Mouse (Mus musculus) thymus, postnatal 25 days (tissue): ENCODE data around the gene Dock2.

ENCODE experiments used
- DNase-seq: peaks from one replicate; pipeline ENCODE4 v3.0.0; 2022

Gene Dock2

GRCm38 (mm10) chr11:34406850-34407249 lies 376.8 kb downstream of the Dock2 start:
- DNase-seq: no peak

DNA sequence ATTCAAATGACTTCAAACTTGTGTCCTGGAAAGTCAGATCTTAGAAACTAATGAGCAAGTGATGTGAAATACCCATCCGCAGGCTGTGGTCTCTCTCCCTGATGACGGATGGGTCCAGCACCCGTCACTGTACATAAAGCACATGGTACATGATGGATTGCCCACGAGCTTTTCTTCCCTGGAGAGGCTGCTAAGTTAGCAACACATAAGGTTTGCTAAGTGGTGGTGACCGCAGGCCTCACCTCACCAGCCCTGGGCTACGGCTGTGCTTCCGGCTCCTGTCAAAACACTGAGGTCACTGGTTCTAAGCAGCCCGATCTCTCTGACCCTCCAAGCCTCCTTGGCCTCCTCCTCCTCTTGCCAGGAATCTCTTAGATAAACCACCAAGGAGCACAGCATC lies 377.4 kb downstream of the Dock2 start:
- no peak for DNase-seq

- no peak for DNase-seq
Measured at GRCm38 (mm10) chr11:34405311-34405710, 378.4 kb downstream of the Dock2 start.

- DNase-seq: no peak
Measured at GRCm38 (mm10) chr11:34401343-34401742, 382.3 kb downstream of the Dock2 start.

- DNase-seq: no peak
Measured at GRCm38 (mm10) chr11:34398555-34398954, 385.1 kb downstream of the Dock2 start.

- no peak for DNase-seq
Measured at GRCm38 (mm10) chr11:34397661-34398060, 386.0 kb downstream of the Dock2 start.

- DNase-seq: no peak
Measured at GRCm38 (mm10) chr11:34395802-34396201, 387.9 kb downstream of the Dock2 start.

GRCm38 (mm10) chr11:34392105-34392504 lies 391.6 kb downstream of the Dock2 start:
- no peak for DNase-seq

GRCm38 (mm10) chr11:34389261-34390116 lies 394.2 kb downstream of the Dock2 start:
- DNase-seq: no peak

DNA sequence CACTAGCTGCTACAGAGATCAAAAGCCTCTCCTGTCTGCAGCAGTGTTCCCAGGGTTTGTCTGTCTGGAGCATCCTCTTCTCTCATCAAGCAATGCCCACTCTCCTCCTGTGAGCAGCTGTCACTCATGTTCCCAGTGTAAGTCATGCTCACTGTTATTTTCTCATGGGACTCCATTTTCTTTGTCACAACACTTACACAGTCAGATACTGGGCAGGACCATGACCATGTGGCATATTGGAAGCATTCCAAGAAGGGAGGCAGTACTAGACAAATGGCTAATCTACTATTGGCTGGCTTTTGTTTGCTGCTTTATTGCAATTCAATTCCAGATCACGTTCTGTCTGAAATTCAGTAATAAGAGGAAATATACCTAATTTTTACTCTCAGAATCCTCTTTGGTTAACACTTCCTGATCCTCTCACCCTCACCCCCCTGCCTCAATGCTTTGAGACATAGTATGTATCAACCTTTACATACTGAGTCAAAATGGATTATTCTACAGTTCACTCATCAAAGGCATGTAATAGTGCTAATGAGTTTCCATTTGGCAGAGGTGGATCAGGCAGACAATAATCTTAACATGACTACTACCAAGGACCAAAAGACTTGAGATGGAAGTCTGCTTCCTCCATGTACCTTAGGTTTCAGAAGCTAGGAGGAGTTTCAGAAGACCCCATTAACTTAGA lies 398.5 kb downstream of the Dock2 start:
- no peak for DNase-seq

DNA sequence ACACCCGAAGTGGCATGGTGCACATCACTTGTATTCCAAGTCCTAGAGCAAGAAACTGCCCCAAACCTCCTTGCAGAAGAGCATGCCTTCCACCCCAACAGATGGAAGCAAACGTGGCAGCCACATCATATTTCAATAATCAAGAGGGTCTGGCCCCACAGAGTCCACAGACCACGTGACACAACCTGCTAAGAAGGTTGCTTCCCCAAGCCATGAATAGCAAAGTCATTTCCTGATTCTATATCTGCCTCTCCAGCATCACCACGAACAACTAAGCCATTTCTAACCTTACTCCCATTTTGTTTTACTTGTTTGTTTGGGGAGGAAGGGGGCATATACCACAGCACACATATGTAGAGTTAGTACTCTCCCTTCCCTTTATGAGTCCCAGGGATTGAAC lies 399.5 kb downstream of the Dock2 start:
- no peak for DNase-seq

- DNase-seq: no peak
Measured at GRCm38 (mm10) chr11:34383501-34383900, 400.2 kb downstream of the Dock2 start.

GRCm38 (mm10) chr11:34377649-34378048 lies 406.0 kb downstream of the Dock2 start:
- no peak for DNase-seq

- no peak for DNase-seq
Measured at GRCm38 (mm10) chr11:34375557-34375956, 408.1 kb downstream of the Dock2 start.

- no peak for DNase-seq
Measured at GRCm38 (mm10) chr11:34372224-34372623, 411.5 kb downstream of the Dock2 start.

DNA sequence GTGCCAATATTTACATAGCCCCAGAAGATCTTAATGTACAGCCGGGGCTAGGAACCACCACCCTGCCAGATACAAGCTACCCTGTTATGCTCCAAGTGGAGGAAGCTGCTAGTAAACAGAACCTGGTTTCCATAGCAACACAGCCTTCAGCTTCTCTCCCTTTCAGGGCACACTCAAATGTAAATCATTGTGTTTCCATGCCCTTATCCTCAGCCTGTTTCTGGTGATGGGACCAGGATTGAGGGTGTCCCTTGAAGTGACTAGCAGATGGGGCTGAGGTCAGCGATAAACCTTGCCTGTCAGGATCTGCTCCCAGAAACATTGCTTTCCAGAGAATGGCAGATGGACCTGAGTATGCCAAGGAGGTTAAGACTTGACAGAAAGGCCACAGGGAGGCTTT lies 427.6 kb downstream of the Dock2 start:
- DNase-seq: no peak

DNA sequence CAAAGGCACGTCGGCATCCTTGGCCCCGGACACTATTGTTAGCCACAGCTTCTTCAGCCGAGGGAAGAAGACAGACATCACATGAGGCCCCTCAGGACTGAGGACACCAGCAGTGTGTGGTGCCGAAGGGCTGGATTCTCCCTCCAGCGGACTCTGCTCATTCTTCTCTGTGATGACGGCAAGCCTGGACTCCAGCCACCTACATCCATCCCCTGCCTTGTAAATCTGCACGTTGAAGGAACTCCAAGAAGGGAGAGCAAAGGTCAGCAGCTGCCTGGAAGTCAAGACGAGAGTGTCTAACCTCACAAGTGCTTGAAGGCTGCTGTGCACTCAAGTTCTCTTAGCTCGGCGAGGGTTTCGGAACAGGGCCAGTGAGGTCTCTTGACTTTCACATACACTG lies 428.3 kb downstream of the Dock2 start:
- DNase-seq: no peak

GRCm38 (mm10) chr11:34349453-34350056 lies 434.1 kb downstream of the Dock2 start:
- no peak for DNase-seq

- DNase-seq: no peak
Measured at GRCm38 (mm10) chr11:34348287-34348918, 435.3 kb downstream of the Dock2 start.

GRCm38 (mm10) chr11:34344310-34344709 lies 439.4 kb downstream of the Dock2 start:
- no peak for DNase-seq

DNA sequence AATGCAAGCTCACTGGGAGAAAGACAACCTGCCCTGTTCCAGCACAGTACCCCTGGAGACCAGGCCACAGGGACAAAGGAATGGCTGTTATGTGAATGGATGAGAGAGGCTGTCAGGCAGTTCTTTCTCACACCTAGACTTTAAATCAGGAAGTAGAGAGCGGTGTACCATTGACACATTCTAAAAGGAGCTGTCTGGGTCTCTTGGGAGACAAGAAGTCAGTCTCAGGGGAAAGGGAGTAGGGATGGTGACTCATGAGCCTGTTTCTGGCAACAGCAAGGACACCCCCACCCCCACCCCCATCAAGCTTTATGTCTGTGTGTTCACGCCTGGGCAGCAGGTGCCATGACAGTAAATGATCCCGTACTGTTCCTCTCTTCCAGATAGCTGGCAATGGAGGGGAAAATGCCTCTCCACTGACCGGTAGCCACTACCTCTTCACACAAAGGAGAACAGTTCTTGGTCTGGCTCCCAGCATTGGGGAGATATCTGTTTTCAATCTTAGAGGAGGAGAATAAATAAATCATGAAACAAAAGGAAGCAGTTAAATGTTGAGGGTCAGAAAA lies 439.9 kb downstream of the Dock2 start:
- no peak for DNase-seq

- DNase-seq: no peak
Measured at GRCm38 (mm10) chr11:34339693-34340092, 444.0 kb downstream of the Dock2 start.

- no peak for DNase-seq
Measured at GRCm38 (mm10) chr11:34337907-34338306, 445.8 kb downstream of the Dock2 start.
